Mouse (Mus musculus) left cerebral cortex, adult 8-10 months (tissue): ENCODE measurements around the gene Uck2. TPM values are rescaled to one million over a fixed set of nuclear protein-coding genes. Genes with fewer than 3 reads are reported as not detected.

ENCODE experiments used
- DNase-seq, 2 experiments: peaks; one replicate each; pipeline ENCODE4 v3.0.0; 2022; ENCODE audit warnings: low spot score in 2 of 2
- total RNA-seq, 4 experiments: library from RNA; stranded (reverse); gene quantifications; 2 replicates each; pipeline ENCODE4 v1.2.4; 2022

The Uck2 gene
- total RNA-seq, result 10 to 100 TPM; 25.8 to 33.4 (median 29.2) TPM

GRCm38 (mm10) chr1:167285320-167285355 lies at the start of gene Uck2:
Uck2 (minus strand) TSS chr1:167285320.
- DNase-seq, result no peak

GRCm38 (mm10) chr1:167331106-167331505 lies 46.0 kb upstream of the Uck2 start:
- no peak for DNase-seq

DNA sequence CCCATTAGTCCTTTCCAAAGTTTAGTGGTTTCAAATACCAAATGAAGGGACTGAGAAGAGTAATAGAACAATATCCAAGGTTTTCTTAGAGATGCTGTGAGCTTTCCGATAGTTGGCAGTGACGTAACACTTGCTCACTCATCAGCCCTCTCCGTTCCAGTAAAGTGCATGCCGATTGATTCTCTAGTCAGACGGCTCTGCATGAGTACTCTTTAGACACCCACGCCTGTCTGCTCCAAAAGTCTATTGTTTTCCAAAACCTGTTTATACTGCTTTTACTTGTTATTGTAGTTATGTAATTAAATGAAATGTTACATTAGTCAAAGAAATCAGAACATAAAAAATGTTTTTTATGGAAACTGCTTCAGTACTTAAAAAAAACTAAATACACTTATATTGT lies 43.7 kb upstream of the Uck2 start:
- no peak for DNase-seq

- DNase-seq, result no peak
These were observed 36.6 kb upstream of the Uck2 start for GRCm38 (mm10) chr1:167321691-167322090.

DNA sequence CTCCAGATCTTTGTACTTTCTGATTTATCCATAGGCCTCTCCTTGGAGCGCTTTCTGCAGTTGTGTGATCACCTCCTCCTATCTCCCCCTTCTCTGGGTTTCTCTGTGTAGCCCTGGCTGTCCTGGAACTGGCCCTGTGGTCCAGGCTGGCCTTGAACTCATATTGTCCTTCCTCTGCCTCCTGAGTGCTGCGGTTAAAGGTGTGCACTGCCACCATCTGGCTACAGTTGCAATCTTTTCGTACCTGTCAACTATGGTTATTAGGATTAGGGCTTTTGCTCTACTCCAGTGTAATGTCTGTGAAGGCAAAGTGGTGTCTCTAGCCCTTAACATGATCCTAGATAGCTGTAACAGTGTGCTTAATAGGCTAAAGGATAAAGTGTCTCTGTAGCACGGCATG lies 28.1 kb upstream of the Uck2 start:
- DNase-seq, result no peak

- no peak for DNase-seq
These were observed 27.2 kb upstream of the Uck2 start for GRCm38 (mm10) chr1:167312367-167312766.

- DNase-seq, result peak; percentile 96
These were observed 23.3 kb upstream of the Uck2 start, which contains the start of gene Tmco1 for GRCm38 (mm10) chr1:167308261-167309054. Tmco1 (plus strand) TSS chr1:167308378.

DNA sequence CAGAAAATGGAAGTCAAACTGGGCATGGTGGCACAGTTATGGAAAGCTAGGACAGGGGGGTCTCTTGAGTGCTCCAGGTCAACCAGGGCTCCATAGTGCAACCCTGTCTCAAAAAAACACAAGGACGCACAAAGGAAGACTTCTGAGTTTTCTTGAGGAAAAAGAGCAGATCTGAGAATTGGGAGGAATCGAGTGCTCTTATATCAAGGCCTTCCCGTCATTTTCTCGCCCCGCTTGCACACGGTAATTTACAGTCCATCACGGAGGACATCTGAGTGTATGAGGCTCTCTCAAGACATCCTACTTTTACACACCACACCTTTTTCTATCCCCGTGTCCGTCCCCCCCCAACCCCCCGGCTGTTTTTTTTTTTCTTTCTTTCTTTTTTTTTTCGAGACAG lies 22.6 kb upstream of the Uck2 start:
- no peak for DNase-seq

GRCm38 (mm10) chr1:167306451-167307240 lies 21.5 kb upstream of the Uck2 start:
- DNase-seq, result peak in 1 of 2 experiments; percentile 19

GRCm38 (mm10) chr1:167305501-167306137 lies 20.5 kb upstream of the Uck2 start:
- no peak for DNase-seq

DNA sequence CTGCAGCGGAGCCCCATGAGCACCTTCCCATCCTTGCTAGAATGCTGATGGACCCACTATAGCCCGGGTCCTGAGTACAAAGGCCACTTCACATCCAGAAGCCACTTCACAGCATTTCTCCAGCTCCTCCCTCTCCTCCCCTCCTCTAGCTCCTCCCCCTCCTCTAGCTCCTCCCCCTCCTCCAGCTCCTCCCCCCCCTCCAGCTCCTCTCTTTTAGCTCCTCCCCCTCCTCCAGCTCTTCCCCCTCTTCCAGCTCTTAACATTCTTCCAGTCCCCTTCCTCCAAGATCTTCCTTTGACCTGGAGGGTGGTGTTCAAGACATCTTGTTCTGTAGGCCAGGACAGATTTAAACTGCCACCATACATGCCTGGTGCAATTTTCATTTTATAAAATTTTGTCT lies 15.0 kb upstream of the Uck2 start:
- DNase-seq, result no peak

DNA sequence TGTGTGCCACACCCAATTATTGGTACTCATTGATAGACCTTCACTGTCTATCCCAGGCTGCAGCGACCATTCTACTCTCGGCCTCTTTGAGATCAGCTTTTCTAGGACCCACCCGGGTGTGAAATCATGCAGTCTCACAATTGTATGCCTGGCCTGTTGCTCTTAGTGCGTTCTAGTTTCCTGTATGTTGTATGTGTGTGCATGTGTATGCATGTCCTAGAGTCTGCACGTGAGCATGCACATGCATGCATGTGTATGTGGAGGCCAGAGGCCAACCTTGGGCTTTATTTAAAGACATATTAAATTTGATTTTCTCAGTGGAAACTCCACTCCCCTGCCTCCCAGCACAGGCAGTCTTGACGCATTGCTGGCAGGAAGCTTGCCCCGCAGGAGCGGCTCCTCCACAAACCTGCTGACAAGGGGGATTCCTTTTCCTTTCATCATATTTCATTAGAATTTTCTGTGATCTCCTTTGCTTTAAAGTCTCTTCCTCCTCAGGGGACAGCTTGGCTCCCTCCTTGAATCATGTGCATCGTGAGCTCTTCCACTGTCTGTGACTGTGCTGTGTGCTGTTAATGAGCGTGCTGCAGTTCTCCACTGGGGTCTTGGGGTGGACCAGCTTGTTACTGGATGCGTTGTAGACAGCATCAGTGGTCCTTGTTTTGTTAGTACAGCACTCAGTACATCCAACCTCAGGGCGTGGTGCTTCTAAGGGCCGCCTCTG lies 10.7 kb upstream of the Uck2 start:
- no peak for DNase-seq

DNA sequence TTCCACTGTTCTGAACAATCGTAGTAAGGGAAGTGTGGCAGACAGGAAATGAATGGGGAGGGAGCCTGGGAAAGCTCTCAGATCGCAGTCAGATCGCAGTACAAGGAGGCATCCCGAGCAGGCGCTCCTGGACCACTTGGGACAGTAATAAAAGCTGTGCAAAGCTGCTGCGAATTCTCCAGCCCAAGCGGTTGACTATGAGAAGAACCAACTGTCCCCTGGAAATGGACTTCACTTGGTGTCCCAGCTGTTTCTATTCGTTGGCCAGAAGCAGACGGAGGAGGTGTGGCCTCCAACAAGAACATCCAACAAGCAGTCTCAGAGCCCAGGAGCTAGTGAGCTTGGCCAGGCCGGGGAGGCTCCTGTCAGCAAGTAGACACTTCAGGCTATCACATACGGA lies 7.3 kb upstream of the Uck2 start:
- DNase-seq, result no peak

DNA sequence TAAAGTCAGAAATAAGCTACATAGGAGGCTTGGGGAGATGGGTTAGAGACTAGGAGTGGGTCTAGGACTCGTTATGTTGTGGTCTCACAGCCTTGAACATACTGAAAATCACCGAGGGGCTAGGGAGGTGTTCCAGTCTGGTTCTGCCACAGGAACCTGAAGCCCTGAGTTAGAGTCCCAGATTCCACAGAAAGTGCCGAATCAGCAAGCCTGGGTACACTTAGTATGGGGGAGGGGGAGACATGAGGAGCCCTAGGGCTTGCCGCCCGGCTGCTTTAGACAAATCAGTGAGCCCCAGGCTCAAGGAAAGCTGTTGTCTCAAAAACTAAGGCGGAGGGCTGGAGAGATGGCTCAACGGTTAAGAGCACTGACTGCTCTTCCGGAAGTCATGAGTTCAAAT lies 6.5 kb upstream of the Uck2 start:
- DNase-seq, result no peak

- DNase-seq, result no peak
These were observed 5.1 kb upstream of the Uck2 start for GRCm38 (mm10) chr1:167290263-167290592.

- DNase-seq, result no peak
These were observed 4.6 kb upstream of the Uck2 start for GRCm38 (mm10) chr1:167289567-167290262.

DNA sequence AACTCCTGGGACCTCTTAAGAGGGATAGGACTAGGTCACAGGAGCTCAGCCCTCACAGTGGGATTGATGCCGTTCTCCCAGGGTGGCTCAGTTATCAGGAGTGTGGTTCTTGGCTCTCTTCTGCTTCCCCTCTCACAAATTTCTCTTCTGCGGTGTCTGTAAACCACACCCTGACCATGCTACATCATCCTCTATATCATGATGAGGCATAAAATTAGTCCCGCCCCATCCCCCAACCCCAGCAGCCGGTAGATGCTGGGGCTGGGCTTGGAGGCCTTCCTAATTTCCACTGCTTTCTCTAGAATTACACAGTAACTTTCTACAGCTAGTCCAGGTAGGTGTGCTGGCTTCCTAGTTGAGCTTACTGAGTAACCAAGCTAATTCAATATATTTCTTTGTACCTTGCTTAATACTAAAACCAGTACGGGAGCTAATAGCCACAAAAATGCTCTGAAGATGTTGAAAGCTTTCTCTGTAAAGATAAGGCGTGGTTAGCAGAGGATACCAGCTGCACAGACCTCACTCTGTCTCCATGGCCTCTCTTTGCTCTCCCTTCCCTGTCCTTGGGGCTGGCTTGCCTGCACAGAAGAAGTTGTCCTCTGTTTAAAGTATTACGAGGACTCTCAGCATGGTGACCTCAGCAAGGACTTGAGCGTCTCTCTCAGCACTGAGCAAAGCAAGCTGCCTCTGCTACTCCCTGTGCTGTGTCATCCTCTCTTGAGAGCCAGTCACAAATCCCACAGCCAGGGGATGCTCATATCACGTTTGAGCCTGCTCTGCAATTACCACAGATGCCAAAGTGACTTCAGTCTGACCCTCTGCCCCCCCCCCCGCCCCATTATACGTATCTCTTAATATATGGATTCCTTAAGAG lies 3.8 kb upstream of the Uck2 start:
- no peak for DNase-seq

DNA sequence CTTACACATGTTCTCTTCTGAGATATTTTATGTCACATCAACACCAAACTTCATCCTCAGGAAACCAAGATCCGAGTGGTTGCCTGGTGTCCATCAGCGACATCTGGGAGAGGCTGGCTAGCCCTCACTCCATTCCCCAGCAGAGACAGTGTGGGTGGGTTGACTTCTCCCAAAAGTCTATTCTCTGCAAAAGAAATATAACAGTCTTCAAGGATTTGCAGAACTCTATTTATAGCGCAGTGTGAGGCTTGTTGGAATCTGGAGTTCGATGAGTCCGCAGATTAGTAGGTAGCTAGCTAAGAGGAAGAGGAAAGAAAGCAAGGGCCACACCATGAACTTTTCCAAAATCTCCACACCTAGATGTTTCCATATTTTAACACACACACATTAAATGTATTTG lies 2.0 kb upstream of the Uck2 start:
- DNase-seq, result no peak

DNA sequence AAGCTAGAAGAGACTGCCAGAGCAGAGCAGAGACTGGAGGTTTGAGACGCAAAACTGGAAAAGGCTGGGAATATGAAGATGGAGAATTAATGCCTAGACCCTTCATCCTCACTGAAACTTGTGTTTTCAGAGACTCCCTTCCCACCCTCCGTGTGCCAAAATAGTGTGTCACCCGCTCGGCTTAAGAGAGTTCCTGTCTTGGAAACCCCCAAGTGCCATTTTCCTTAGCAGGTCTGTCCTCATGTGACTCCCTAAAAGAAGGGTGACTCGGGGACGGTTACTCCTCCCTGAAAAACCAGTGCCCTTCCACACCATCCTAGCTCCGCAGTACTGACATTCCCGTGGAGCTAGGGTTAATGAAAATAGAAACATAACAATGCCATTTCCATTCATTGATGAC lies 236 bp upstream of the Uck2 start:
- DNase-seq, result no peak

GRCm38 (mm10) chr1:167284837-167285319 lies 242 bp downstream of the Uck2 start:
- peak; percentile 58 to 79 for DNase-seq
